Mouse (Mus musculus) lung, postnatal 0 days (tissue): Measurements from ENCODE around the gene Serac1.

Source experiments
- CTCF ChIP-seq: IDR thresholded peaks from 2 replicates; pipeline ENCODE4 v1.5.1; 2016; ENCODE audit warnings: antibody characterized with exemption, mild to moderate bottlenecking
- EP300 ChIP-seq: IDR thresholded peaks from 2 replicates; pipeline ENCODE4 v1.6.1; 2016; ENCODE audit warnings: antibody characterized with exemption, mild to moderate bottlenecking, control low read depth

DNA sequence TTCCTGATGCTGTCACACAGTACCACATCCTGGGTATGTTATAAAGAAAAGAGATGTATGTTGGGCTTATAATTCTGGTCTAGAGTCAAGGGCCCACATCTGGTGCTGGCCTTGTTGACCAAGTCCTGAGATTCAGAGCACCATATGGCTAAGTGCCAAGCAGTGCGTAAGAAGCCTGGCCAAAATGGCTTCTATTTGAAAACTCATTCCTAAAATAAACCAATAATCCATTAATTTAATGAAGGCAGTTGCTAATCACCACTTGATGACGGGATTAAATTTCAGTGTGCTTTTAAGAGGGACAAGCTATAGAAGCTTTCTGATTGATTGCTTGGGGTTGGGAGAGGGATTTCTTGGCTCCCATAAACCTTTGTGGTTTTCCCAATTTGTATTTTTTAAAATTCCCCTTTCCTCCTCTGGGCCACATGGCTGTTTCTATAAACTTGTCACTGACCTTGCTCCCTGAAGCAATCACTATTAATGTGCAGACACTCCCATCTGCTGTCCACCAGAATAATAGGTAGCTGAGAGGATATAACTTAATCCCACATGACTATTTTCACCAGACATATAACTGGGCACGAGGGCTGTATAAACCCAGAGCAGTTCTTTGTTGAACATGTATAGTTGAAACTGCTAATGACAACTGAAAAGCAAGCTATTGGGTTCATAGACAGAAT, 85.8 kb downstream of the Serac1 start:
- TF ChIP-seq CTCF = peak; percentile 35; the same call in 1 of the 2 replicates
- no peak for TF ChIP-seq EP300
